10 mouse cellular contexts compared by ENCODE assay signal in genomic region chr10:59953564-59954039, GRCm38 (mm10). TPM values are rescaled to one million over a fixed set of nuclear protein-coding genes. Genes with fewer than 3 reads are reported as not detected.
DNase-seq lines count a peak whose midpoint lies in the region; ATAC-seq lines count a peak whose summit lies in the region.
"Had no signal": no experiment of that assay in that cellular context is flagged by ENCODE, and none has a peak within 500 bp of the region (broad histone marks: within the 10 kb centered on the region; RNA-seq: fewer than 3 reads in every experiment).

No protein-coding gene starts in this region.

- peaks cover 17% of the 10 kb centered on the region for H3K36me3 ChIP-seq in limb, embryonic 10.5 days
- H3K36me3 ChIP-seq in liver, embryonic 12.5 days: no peaks in the 10 kb centered on the region; the same call in 1 of the 2 replicates

- ATAC-seq in CD4-positive, CD25-positive, alpha-beta regulatory T cell, adult 4 months: peak; percentile 25
- ATAC-seq in liver, embryonic 12.5 days: no peak

- H3K4me3 ChIP-seq in limb, embryonic 10.5 days: no peak overlapping the region
- H3K4me3 ChIP-seq in liver, embryonic 12.5 days: no peak overlapping the region
- H3K4me3 ChIP-seq: limb, embryonic 12.5 days had no signal

- H3K4me2 ChIP-seq in liver, embryonic 12.5 days: no peak overlapping the region

- 33% methylated on average over 7 of the region's 7 CpGs for WGBS in limb, embryonic 10.5 days
- 31% methylated on average over 7 of the region's 7 CpGs for WGBS in liver, embryonic 12.5 days (ENCODE audit: insufficient replicate concordance)

- no peaks in the 10 kb centered on the region for H3K9me3 ChIP-seq in limb, embryonic 10.5 days (replicated peaks)
- no peaks in the 10 kb centered on the region for H3K9me3 ChIP-seq in liver, embryonic 12.5 days (replicated peaks)
- H3K9me3 ChIP-seq: limb, embryonic 12.5 days had no signal

- H3K27me3 ChIP-seq in limb, embryonic 10.5 days (ENCODE audit: low read depth, poor library complexity, severe bottlenecking): peaks cover 27% of the 10 kb centered on the region
- peaks cover 76% of the 10 kb centered on the region for H3K27me3 ChIP-seq in liver, embryonic 12.5 days (replicated peaks)

- peak overlapping the region; percentile 26; the same call in 1 of the 2 replicates for H3K27ac ChIP-seq in limb, embryonic 10.5 days
- H3K27ac ChIP-seq in liver, embryonic 12.5 days: no peak overlapping the region

- peaks cover 59% of the 10 kb centered on the region for H3K4me1 ChIP-seq in limb, embryonic 10.5 days
- H3K4me1 ChIP-seq in liver, embryonic 12.5 days: peaks cover 39% of the 10 kb centered on the region

- no peak overlapping the region for H3K9ac ChIP-seq in liver, embryonic 12.5 days
- H3K9ac ChIP-seq: limb, embryonic 12.5 days had no signal

- DNase-seq in kidney, postnatal 10 days: peak; percentile 15
- no peak for DNase-seq in kidney, postnatal 14 days
- DNase-seq in MN1 (ENCODE audit: low spot score): peak; percentile 92
- no peak for DNase-seq in limb, embryonic 10.5 days (ENCODE audit: low spot score)
- DNase-seq in cerebellum, adult 9-10 months: no peak
- DNase-seq in cerebellum, postnatal 36 days: no peak
- DNase-seq: adrenal gland, adult 8-10 months had no signal

RNA-seq across cellular contexts. Expression of gene Ddit4, which starts 2.0 kb away (rescaled TPM):
- polyA plus RNA-seq in CD4-positive, CD25-positive, alpha-beta regulatory T cell, adult 4 months (2017; shearing (Covaris generic)): 10 to 100 TPM; 16.6 to 32.8 TPM
- polyA plus RNA-seq in limb, embryonic 10.5 days (2016; fragmentation: Nextera tagmentation; extraction: Ambion mirVana): 30.3 and 58.7 TPM in 2 replicates
- polyA plus RNA-seq in liver, embryonic 12.5 days (2016; fragmentation: Nextera tagmentation; extraction: Ambion mirVana): 5.4 and 6.9 TPM in 2 replicates

RNA-seq across cellular contexts. Expression of gene Ascc1, which starts 49.0 kb away (rescaled TPM):
- 10 to 100 TPM; 57.8 to 61.3 TPM for polyA plus RNA-seq in CD4-positive, CD25-positive, alpha-beta regulatory T cell, adult 4 months (2017; shearing (Covaris generic))
- 32.1 and 36.5 TPM in 2 replicates for polyA plus RNA-seq in limb, embryonic 10.5 days (2016; fragmentation: Nextera tagmentation; extraction: Ambion mirVana)
- polyA plus RNA-seq in liver, embryonic 12.5 days (2016; fragmentation: Nextera tagmentation; extraction: Ambion mirVana): 22.6 and 23.4 TPM in 2 replicates

RNA-seq across cellular contexts. Expression of gene Anapc16, which starts 49.3 kb away (rescaled TPM):
- polyA plus RNA-seq in CD4-positive, CD25-positive, alpha-beta regulatory T cell, adult 4 months (2017; shearing (Covaris generic)): 100 to 1,000 TPM in 1 of 2 experiments, 10 to 100 TPM in 1; 82.2 to 102 TPM
- 103 and 111 TPM in 2 replicates for polyA plus RNA-seq in limb, embryonic 10.5 days (2016; fragmentation: Nextera tagmentation; extraction: Ambion mirVana)
- 55.3 and 63.1 TPM in 2 replicates for polyA plus RNA-seq in liver, embryonic 12.5 days (2016; fragmentation: Nextera tagmentation; extraction: Ambion mirVana)

Comparison
In these comparisons a context has a peak if more than half of its experiments do, and no peak if none do; other contexts are left out.
1. DNase-seq: peak in kidney, postnatal 10 days (single experiment) and MN1 (single experiment); none in kidney, postnatal 14 days (single experiment), limb, embryonic 10.5 days (single experiment), cerebellum, adult 9-10 months (single experiment) and cerebellum, postnatal 36 days (0 of 2).